Mouse (Mus musculus) ES-E14 (cell line): ENCODE results near the gene Tenm2. TPM values are rescaled to one million over a fixed set of nuclear protein-coding genes. Genes with fewer than 3 reads are reported as not detected.

Experiments
- DNase-seq: peaks from one replicate; pipeline ENCODE4 v3.0.0-alpha.2; 2013; ENCODE audit warnings: low read depth, low spot score
- H3K27ac ChIP-seq: 2 replicates; pipeline ENCODE4 v1.5.1; 2012; ENCODE audit warnings: low read depth, mild to moderate bottlenecking, low read length, moderate library complexity, mixed read lengths; ENCODE audit not compliant: poor library complexity, insufficient read depth, severe bottlenecking
- H3K36me3 ChIP-seq: 2 replicates; pipeline ENCODE4 v1.6.1; 2012; ENCODE audit warnings: mild to moderate bottlenecking, low read length, moderate library complexity, mixed read lengths; ENCODE audit not compliant: control insufficient read depth, poor library complexity, insufficient read depth, severe bottlenecking
- H3K4me1 ChIP-seq, 2 experiments: fragments of 150-350 bp in 1 of 2; sonication (generic) in 1 of 2; 2 replicates each; pipeline ENCODE4 v1.6.1; 2012; ENCODE audit warnings: low read length in 2 of 2, mild to moderate bottlenecking in 1 of 2, mixed read lengths in 1 of 2; ENCODE audit not compliant: control insufficient read depth in 2 of 2, insufficient read depth in 2 of 2, poor library complexity in 1 of 2
- H3K4me3 ChIP-seq, 2 experiments: fragments of 150-350 bp in 1 of 2; sonication (generic) in 1 of 2; 2 replicates each; pipeline ENCODE4 v1.5.1; 2012; ENCODE audit warnings: low read length in 2 of 2, low read depth in 1 of 2, mild to moderate bottlenecking in 1 of 2, mixed read lengths in 1 of 2; ENCODE audit not compliant: insufficient read depth in 1 of 2, poor library complexity in 1 of 2, severe bottlenecking in 1 of 2
- H3K9ac ChIP-seq: 2 replicates; pipeline ENCODE4 v1.6.1; 2012; ENCODE audit warnings: low read depth, mild to moderate bottlenecking, low read length, mixed read lengths; ENCODE audit not compliant: poor library complexity, insufficient read depth, severe bottlenecking
- H3K9me3 ChIP-seq: fragments of 150-350 bp; sonication (generic); 2 replicates; pipeline ENCODE4 v1.6.1; 2012; ENCODE audit warnings: low read depth, mild to moderate bottlenecking, low read length; ENCODE audit not compliant: control insufficient read depth, insufficient read depth
- CHD2 ChIP-seq: IDR thresholded peaks from 2 replicates; pipeline ENCODE4 v1.6.1; 2014; ENCODE audit warnings: mild to moderate bottlenecking, low read depth, low read length, inconsistent platforms
- HCFC1 ChIP-seq: IDR thresholded peaks from 2 replicates; pipeline ENCODE4 v1.6.1; 2012; ENCODE audit warnings: low read length, inconsistent platforms, borderline replicate concordance; ENCODE audit not compliant: insufficient read depth
- MAFK ChIP-seq: IDR thresholded peaks from 2 replicates; pipeline ENCODE4 v1.6.1; 2014; ENCODE audit warnings: mild to moderate bottlenecking, low read depth, low read length, inconsistent platforms; ENCODE audit not compliant: insufficient read depth
- ZC3H11A ChIP-seq: IDR thresholded peaks from 2 replicates; pipeline ENCODE4 v1.6.1; 2012; ENCODE audit warnings: low read depth, mild to moderate bottlenecking, inconsistent platforms, low read length, borderline replicate concordance
- ZNF384 ChIP-seq: IDR thresholded peaks from 2 replicates; pipeline ENCODE4 v1.6.1; 2012; ENCODE audit warnings: low read depth, low read length, inconsistent platforms
- in situ Hi-C, 2 experiments: fragments of 600-800 bp; cut with MboI; formaldehyde crosslinking; loops; one replicate each; pipeline ENCODE4 v1.15.1; 2025; ENCODE audit warnings: low sequenced_read_pairs in 2 of 2, inconsistent platforms in 1 of 2; ENCODE audit not compliant: unreplicated experiment in 2 of 2
- total RNA-seq: library from RNA; depleted of rRNA; stranded (reverse); fragments of 300-350 nt; gene quantifications from 2 replicates; pipeline ENCODE4 v1.2.3, GENCODE M21; 2012

Gene Tenm2
- total RNA-seq, 1 experiment, result 0.04 TPM

DNA sequence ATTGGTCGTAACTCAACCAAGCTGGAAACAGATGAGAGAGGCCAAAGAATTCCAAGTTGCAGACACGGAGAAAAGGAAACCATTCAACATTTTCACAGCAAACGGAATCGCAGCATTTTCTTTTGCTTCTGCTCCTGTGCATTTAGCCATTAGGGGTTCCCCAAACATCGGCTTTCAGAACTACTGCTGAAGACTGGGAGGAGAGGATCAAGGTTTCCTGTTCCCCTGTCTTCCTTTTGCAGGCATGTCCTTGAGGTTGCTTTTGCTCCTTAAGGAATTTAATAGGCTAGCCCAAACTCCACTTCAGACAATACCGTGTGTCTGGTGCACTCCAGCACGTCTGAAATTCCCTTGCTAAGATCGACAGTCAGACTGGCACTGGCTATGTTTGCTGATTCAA lies 541.0 kb downstream of the Tenm2 start:
- no peak for DNase-seq
- H3K27ac ChIP-seq, result no peak overlapping the region
- TF ChIP-seq MAFK (no peak), HCFC1 (no peak), ZNF384 (no peak), ZC3H11A (no peak), CHD2 (no peak)
- no peaks in the 10 kb centered on the region for H3K4me1 ChIP-seq
- H3K9ac ChIP-seq, result no peak overlapping the region
- H3K9me3 ChIP-seq, result no peaks in the 10 kb centered on the region
- no peaks in the 10 kb centered on the region for H3K36me3 ChIP-seq
- H3K4me3 ChIP-seq, result no peak overlapping the region
- in situ Hi-C loops, result no loop called here

DNA sequence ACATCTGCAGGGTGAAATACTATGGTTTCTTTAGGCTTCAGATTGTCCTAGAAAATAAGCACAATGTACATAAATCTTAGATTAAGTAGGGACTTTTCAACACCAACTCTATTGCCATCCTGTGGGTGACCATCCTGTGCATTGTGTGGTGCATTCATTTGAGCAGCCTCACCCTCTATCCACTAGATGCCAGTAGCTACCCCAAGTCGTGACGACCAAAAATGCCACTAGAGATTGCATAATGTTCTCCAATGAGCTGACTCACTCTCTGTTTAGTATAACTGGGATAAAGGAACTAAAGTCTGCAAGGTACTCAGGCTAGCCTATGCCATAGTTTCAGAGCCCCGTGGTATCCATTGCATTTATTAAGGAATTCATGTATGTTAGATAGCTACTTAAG lies 543.1 kb downstream of the Tenm2 start:
- TF ChIP-seq MAFK (no peak), CHD2 (no peak), ZNF384 (no peak), ZC3H11A (no peak)
- no peak overlapping the region for H3K9ac ChIP-seq
- in situ Hi-C loops, result no loop called here
- no peaks in the 10 kb centered on the region for H3K36me3 ChIP-seq
- H3K4me1 ChIP-seq, result no peaks in the 10 kb centered on the region
- no peak for DNase-seq
- no peaks in the 10 kb centered on the region for H3K9me3 ChIP-seq
- H3K27ac ChIP-seq, result no peak overlapping the region
- H3K4me3 ChIP-seq, result no peak overlapping the region

GRCm38 (mm10) chr11:36690826-36691225 lies 544.9 kb downstream of the Tenm2 start:
- Histone ChIP-seq H3K4me3 (no peak overlapping the region), H3K36me3 (no peaks in the 10 kb centered on the region), H3K27ac (no peak overlapping the region), H3K9me3 (no peaks in the 10 kb centered on the region), H3K4me1 (no peaks in the 10 kb centered on the region), H3K9ac (no peak overlapping the region)
- DNase-seq, result no peak
- in situ Hi-C loops, result no loop called here
- TF ChIP-seq CHD2 (no peak), ZC3H11A (no peak), HCFC1 (no peak), ZNF384 (no peak), MAFK (no peak)

DNA sequence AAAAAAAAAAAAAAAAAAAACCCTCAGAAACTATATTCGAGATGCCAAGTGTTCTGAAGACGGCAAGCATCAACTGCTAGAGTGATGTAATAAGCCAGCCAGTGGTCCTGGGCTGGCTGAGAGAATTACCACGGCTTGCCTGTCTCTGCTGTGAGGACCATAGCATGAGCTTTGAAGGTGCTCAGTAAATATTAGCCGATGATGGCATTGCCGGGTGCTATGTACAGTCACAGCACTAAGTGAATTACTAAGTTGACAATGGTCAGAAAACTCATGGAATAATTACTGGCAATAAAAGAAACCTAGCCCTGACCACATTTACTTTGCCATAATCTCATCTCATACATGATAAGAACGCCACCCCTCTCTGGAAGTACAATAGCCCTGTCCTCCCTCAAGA lies 549.5 kb downstream of the Tenm2 start:
- Histone ChIP-seq H3K9me3 (no peaks in the 10 kb centered on the region), H3K36me3 (no peaks in the 10 kb centered on the region), H3K4me1 (no peaks in the 10 kb centered on the region), H3K4me3 (no peak overlapping the region), H3K27ac (no peak overlapping the region), H3K9ac (no peak overlapping the region)
- DNase-seq, result no peak
- in situ Hi-C loops, result no loop called here
- TF ChIP-seq ZC3H11A (no peak), ZNF384 (no peak), CHD2 (no peak), HCFC1 (no peak), MAFK (no peak)

DNA sequence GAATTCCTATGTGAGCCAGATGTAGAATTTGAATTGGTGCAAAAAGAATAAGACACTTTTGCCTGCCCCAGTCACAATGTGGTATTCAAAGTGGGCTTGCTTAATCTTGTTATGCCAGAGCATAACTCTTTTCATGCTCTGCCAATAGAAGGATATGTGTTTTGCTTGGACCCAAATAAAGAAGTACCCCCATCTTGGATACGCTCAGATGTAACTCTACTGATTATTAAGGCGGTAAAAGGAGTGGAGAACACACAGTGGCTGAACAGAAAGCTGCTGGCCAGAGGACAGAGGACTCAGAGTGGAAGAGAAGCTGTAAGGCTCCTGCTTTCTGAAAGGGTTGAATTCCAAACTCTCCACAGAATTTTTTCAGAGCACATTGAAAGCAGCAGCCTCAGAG lies 556.4 kb downstream of the Tenm2 start:
- Histone ChIP-seq H3K36me3 (no peaks in the 10 kb centered on the region), H3K4me3 (no peak overlapping the region), H3K9ac (no peak overlapping the region), H3K4me1 (no peaks in the 10 kb centered on the region), H3K27ac (no peak overlapping the region), H3K9me3 (no peaks in the 10 kb centered on the region)
- in situ Hi-C loops, result no loop called here
- TF ChIP-seq ZC3H11A (no peak), ZNF384 (no peak), MAFK (no peak)
- DNase-seq, result no peak
